Mouse (Mus musculus): ENCODE measurements around the gene Dffb. TPM values are rescaled to one million over a fixed set of nuclear protein-coding genes. Genes with fewer than 3 reads are reported as not detected.

The Dffb gene
- polyA plus RNA-seq, 1 experiment from 2014 or later: 10.0 TPM

DNA sequence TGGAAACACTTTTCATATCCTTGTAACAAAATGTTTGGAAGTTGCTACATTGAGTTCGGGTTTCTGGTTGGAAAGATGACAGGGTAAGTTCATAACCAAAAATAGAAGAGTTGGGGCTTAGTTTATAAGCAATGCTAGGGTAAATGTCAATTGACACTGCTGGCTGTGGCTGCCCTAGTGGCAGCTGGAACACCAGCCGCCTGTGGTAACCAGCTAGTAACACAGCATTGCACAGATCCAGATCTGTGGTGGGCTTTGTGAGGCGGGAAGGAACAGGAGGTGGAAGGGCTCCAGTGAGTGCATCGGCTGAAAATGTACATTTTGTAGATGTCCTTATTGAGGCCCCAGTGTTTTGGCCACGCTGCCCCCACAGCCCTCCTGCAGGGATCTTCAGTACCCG lies 842 bp upstream of the Dffb start:
- Histone ChIP-seq H3K36me3 (replicated peaks; ENCODE audit: control insufficient read depth, insufficient read depth) (peaks cover 31% of the 10 kb centered on the region), H3K4me3 (replicated peaks; ENCODE audit: low read length) (peak overlapping the region; percentile 89), H3K4me2 (replicated peaks) (peak overlapping the region; percentile 92), H3K9ac (peak overlapping the region; percentile 87), H3K27me3 (ENCODE audit: control insufficient read depth, insufficient read depth, low read length) (no peaks in the 10 kb centered on the region), H3K27ac (no peak overlapping the region), H3K9me3 (ENCODE audit: control insufficient read depth, low read length) (no peaks in the 10 kb centered on the region), H3K4me1 (replicated peaks; ENCODE audit: control insufficient read depth, insufficient read depth, low read length) (peaks cover 15% of the 10 kb centered on the region)
- DNase-seq (ENCODE audit: low spot score): no peak
- 37% methylated on average over 6 of the region's 6 CpGs for WGBS
- no peak for ATAC-seq (ENCODE audit: low FRiP score)

DNA sequence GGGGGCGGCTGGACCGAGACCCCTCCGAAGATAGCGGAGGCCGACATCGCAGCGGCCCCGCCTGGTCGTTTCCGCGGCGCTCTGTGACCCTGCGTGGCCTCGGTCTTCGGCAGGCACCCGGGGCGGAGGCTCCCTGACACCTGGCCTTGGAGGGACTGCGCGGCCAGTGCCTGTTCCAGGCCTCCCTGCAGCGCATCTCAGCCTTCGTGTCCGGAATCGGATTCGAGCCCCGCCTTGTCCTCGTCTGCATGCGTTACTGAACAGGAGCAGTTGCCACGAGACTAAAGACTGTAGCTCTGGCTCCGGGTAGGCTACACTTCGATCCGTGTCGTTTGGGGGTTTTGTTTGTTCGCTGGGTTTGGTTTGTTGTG lies 351 bp upstream of the Dffb start:
- peaks cover 32% of the 10 kb centered on the region for H3K36me3 ChIP-seq (replicated peaks; ENCODE audit: control insufficient read depth, insufficient read depth)
- DNase-seq (ENCODE audit: low spot score) (peak; percentile 47), ATAC-seq (ENCODE audit: low FRiP score) (peak; percentile 67)
- H3K4me2 ChIP-seq (replicated peaks): peak overlapping the region; percentile 92
- under 1% methylated on average over 29 of the region's 33 CpGs for WGBS
- H3K4me1 ChIP-seq (replicated peaks; ENCODE audit: control insufficient read depth, insufficient read depth, low read length): peaks cover 15% of the 10 kb centered on the region
- no peaks in the 10 kb centered on the region for H3K9me3 ChIP-seq (ENCODE audit: control insufficient read depth, low read length)
- peak overlapping the region; percentile 87 for H3K9ac ChIP-seq
- peak overlapping the region; percentile 89 for H3K4me3 ChIP-seq (replicated peaks; ENCODE audit: low read length)
- no peaks in the 10 kb centered on the region for H3K27me3 ChIP-seq (ENCODE audit: control insufficient read depth, insufficient read depth, low read length)
- peak overlapping the region; percentile 65; the same call in 1 of the 2 replicates for H3K27ac ChIP-seq

DNA sequence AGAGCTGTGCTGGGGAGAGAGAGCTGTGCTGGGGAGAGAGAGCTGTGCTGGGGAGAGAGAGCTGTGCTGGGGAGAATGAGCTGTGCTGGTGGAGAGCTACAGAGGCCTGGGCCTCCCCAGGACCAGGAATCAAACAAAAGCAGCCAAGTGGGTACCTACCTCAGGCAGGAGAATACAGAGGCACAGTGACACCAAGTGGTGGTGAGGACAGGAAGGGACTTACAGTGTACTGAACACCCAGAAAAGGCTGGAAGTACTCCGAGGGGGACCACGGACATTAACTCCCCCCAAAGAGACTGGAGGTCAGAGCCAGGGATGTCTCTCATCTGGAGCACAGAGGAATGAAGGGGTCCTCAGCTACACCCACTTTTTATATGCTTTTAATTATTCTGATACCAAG lies 6.9 kb downstream of the Dffb start:
- WGBS: 88% methylated on average over 2 of the region's 2 CpGs
- Histone ChIP-seq H3K27ac (no peak overlapping the region), H3K4me2 (replicated peaks) (no peak overlapping the region), H3K9ac (no peak overlapping the region), H3K4me1 (replicated peaks; ENCODE audit: control insufficient read depth, insufficient read depth, low read length) (no peaks in the 10 kb centered on the region), H3K36me3 (replicated peaks; ENCODE audit: control insufficient read depth, insufficient read depth) (peaks cover 78% of the 10 kb centered on the region), H3K9me3 (ENCODE audit: control insufficient read depth, low read length) (no peaks in the 10 kb centered on the region), H3K4me3 (replicated peaks; ENCODE audit: low read length) (no peak overlapping the region), H3K27me3 (ENCODE audit: control insufficient read depth, insufficient read depth, low read length) (no peaks in the 10 kb centered on the region)
- ATAC-seq (ENCODE audit: low FRiP score) (no peak), DNase-seq (ENCODE audit: low spot score) (no peak)

DNA sequence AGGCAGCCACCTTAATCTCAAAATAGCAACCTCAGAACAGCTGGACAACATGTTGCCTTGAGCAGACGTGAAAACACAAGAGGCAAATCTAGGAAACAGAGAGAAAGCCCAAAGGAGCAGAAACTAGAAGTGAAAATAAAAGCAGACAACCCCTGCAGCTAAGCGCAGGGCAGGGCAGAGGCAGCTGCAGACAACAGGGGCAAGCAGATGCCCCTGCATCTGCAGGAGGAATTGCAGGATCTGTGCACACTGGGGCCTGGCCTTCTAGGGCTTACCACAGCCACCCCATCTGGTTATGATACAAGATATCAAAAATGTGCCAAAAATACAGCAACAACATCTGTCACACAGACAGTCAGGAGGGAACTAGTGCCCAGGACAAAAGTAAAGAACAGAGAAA lies 7.4 kb downstream of the Dffb start:
- DNase-seq (ENCODE audit: low spot score) (no peak), ATAC-seq (ENCODE audit: low FRiP score) (no peak)
- H3K4me1 ChIP-seq (replicated peaks; ENCODE audit: control insufficient read depth, insufficient read depth, low read length): no peaks in the 10 kb centered on the region
- no peak overlapping the region for H3K4me2 ChIP-seq (replicated peaks)
- no peaks in the 10 kb centered on the region for H3K27me3 ChIP-seq (ENCODE audit: control insufficient read depth, insufficient read depth, low read length)
- no peaks in the 10 kb centered on the region for H3K9me3 ChIP-seq (ENCODE audit: control insufficient read depth, low read length)
- no peak overlapping the region for H3K4me3 ChIP-seq (replicated peaks; ENCODE audit: low read length)
- WGBS: 87% methylated on average over 2 of the region's 2 CpGs
- H3K27ac ChIP-seq: no peak overlapping the region
- H3K36me3 ChIP-seq (replicated peaks; ENCODE audit: control insufficient read depth, insufficient read depth): peaks cover 83% of the 10 kb centered on the region
- H3K9ac ChIP-seq: no peak overlapping the region

DNA sequence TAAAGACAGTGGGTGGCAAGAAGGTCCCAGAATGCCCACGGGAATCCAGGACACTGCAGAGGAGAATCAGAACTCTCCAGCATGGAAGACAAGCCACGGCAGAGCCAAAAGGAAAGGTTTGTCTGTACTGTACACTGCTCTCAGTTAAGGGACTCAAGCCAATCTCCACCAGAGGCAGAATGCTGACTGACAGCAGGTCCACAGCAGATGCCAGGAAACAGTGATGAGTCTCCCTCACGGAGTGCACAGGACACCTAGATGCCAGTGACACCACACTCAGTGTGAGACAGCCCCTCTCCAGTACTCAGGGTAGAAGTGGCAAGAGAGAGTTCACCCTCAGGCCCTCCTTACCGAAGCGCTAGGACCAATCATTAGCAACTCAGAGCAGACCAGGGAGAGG lies 8.3 kb downstream of the Dffb start:
- H3K9me3 ChIP-seq (ENCODE audit: control insufficient read depth, low read length): no peaks in the 10 kb centered on the region

DNA sequence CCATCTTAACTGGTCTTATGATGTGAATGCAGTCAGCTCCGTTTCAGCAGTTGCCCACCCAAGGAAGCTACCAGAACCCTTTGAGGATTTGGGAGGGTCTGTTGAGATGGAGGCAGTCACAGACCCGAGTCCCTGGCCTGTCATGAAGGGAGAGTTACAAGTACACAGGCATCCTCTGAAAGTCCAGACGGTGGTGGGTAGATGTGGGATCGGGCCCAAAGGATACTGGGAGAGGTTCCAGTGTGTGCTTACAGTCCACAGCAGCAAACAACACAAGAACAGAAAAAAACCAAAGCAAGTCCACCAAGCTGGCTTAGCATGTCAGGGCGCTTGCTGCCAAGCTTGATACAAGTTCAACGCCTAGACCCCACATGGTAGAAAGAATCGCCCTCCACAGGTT lies 12.3 kb downstream of the Dffb start:
- H3K36me3 ChIP-seq (replicated peaks; ENCODE audit: control insufficient read depth, insufficient read depth): peaks cover 77% of the 10 kb centered on the region
- no peak overlapping the region for H3K27ac ChIP-seq
- no peak overlapping the region for H3K9ac ChIP-seq
- H3K4me1 ChIP-seq (replicated peaks; ENCODE audit: control insufficient read depth, insufficient read depth, low read length): peaks cover 12% of the 10 kb centered on the region
- no peak for ATAC-seq (ENCODE audit: low FRiP score)
- no peaks in the 10 kb centered on the region for H3K9me3 ChIP-seq (ENCODE audit: control insufficient read depth, low read length)
- H3K4me3 ChIP-seq (replicated peaks; ENCODE audit: low read length): no peak overlapping the region
- H3K4me2 ChIP-seq (replicated peaks): no peak overlapping the region
- 90% methylated on average over 7 of the region's 7 CpGs for WGBS
- no peak for DNase-seq (ENCODE audit: low spot score)
- no peaks in the 10 kb centered on the region for H3K27me3 ChIP-seq (ENCODE audit: control insufficient read depth, insufficient read depth, low read length)

More for the DNA sequence above, 8.3 kb downstream of the Dffb start:
- no peak overlapping the region for H3K4me3 ChIP-seq (replicated peaks; ENCODE audit: low read length)
- no peaks in the 10 kb centered on the region for H3K27me3 ChIP-seq (ENCODE audit: control insufficient read depth, insufficient read depth, low read length)
- WGBS: 93% methylated on average over 5 of the region's 5 CpGs
- ATAC-seq (ENCODE audit: low FRiP score) (no peak), DNase-seq (ENCODE audit: low spot score) (no peak)
- no peak overlapping the region for H3K4me2 ChIP-seq (replicated peaks)
- peaks cover 89% of the 10 kb centered on the region for H3K36me3 ChIP-seq (replicated peaks; ENCODE audit: control insufficient read depth, insufficient read depth)
- H3K4me1 ChIP-seq (replicated peaks; ENCODE audit: control insufficient read depth, insufficient read depth, low read length): no peaks in the 10 kb centered on the region
- H3K27ac ChIP-seq: no peak overlapping the region
- H3K9ac ChIP-seq: no peak overlapping the region

DNA sequence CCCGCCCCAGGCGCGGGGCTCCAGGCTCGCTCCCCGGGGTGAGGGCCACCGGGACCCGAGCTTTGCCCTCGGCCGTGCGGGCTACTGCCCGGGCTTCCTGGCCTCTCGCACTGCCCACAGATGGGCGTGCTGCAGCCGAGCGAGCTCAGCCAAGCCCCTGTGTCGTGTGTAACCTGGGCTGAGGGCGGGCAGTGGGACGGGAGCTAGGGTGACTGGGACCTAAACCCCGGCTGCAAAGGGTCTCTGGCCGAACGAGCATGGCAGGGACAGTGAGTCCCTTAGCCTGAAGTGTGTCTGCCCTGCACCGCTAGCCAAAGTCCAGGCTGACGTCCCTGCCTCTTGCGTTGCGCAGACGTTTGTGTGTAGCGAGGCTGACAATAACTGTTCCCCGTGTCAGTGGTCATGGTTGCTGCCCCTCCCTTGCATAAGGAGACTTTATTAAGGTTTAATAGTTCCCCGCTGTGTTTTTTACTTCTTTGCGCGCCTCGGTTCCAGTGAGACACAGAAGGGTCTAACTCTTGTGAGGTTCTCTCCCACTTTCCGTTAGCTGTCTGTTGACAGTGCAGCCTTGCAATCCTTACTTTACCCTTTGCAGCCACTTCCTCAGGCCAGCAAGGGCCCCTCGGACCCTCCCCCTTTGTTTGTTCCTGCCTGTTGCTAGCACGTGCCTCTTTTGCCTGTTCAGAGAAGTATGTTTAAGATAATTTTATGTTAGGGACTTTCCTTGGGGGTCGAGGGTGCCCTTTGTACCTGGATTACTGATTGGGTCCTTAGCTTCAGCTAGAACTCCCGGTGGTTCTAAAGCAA lies 17.3 kb downstream of the Dffb start:
- Histone ChIP-seq H3K27ac (peak overlapping the region; percentile 85), H3K4me2 (replicated peaks) (peak overlapping the region; percentile 90), H3K36me3 (replicated peaks; ENCODE audit: control insufficient read depth, insufficient read depth) (peaks cover 31% of the 10 kb centered on the region), H3K27me3 (ENCODE audit: control insufficient read depth, insufficient read depth, low read length) (no peaks in the 10 kb centered on the region), H3K9me3 (ENCODE audit: control insufficient read depth, low read length) (no peaks in the 10 kb centered on the region), H3K4me1 (replicated peaks; ENCODE audit: control insufficient read depth, insufficient read depth, low read length) (peaks cover 16% of the 10 kb centered on the region), H3K9ac (peak overlapping the region; percentile 92), H3K4me3 (replicated peaks; ENCODE audit: low read length) (peak overlapping the region; percentile 83)
- DNase-seq (ENCODE audit: low spot score): peak; percentile 24
- under 1% methylated on average over 36 of the region's 37 CpGs for WGBS
- ATAC-seq (ENCODE audit: low FRiP score): peak; percentile 55

DNA sequence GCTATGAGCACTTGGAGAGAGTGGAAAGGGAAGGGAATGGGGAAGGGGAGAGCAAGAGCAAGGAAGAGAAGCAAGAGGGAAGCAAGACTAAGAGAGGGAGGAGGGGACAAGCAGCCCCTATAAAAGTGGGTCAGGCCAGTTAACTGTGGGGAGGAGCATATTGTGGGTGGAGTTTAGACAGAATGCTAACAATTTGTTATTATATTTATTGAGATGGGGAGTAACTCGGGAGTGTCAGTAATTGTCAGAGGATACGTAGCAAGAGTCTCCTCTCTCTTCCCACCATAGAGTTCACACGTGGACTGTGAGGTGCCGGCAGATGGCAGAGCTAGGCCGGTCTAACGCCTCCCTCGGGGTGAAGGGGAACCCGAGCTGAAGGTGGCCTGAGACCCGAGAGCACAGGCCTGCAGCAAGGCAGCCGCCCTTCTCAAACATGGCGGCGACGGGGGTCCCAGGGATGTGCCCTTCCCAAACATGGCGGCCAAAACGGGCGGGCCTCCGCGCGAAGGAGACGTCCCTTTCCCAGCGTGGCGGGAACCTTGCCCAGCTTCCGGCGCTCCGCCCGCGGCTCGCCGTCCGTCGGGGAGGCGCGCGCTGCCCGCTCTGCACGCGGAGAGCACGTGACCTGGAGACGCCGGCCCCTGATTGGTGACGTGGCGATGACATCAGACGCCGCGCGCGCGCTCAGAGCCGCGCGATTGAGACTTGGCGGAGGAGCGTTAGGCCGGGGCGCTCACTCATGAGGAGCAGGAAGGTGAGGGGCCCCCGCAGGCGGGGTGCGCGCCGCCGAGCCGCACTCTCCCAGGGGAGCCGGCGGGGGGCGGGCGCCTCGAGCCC lies 18.1 kb downstream of the Dffb start, which contains the start of gene A430005L14Rik:
A430005L14Rik (plus strand) TSS at position 669 of the 837 bp plus-strand sequence.
- H3K9me3 ChIP-seq (ENCODE audit: control insufficient read depth, low read length): no peaks in the 10 kb centered on the region
- 2% methylated on average over 65 of the region's 67 CpGs for WGBS
- H3K9ac ChIP-seq: peak within 1 kb of the TSS; percentile 92
- peaks cover 16% of the 10 kb centered on the region for H3K4me1 ChIP-seq (replicated peaks; ENCODE audit: control insufficient read depth, insufficient read depth, low read length)
- DNase-seq (ENCODE audit: low spot score): peak; percentile 98
- peaks cover 23% of the 10 kb centered on the region for H3K36me3 ChIP-seq (replicated peaks; ENCODE audit: control insufficient read depth, insufficient read depth)
- H3K4me2 ChIP-seq (replicated peaks): peak within 1 kb of the TSS; percentile 90
- peak within 1 kb of the TSS; percentile 91 for H3K27ac ChIP-seq
- no peaks in the 10 kb centered on the region for H3K27me3 ChIP-seq (ENCODE audit: control insufficient read depth, insufficient read depth, low read length)
- peak within 1 kb of the TSS; percentile 83 for H3K4me3 ChIP-seq (replicated peaks; ENCODE audit: low read length)
- peak; percentile 94 for ATAC-seq (ENCODE audit: low FRiP score)

DNA sequence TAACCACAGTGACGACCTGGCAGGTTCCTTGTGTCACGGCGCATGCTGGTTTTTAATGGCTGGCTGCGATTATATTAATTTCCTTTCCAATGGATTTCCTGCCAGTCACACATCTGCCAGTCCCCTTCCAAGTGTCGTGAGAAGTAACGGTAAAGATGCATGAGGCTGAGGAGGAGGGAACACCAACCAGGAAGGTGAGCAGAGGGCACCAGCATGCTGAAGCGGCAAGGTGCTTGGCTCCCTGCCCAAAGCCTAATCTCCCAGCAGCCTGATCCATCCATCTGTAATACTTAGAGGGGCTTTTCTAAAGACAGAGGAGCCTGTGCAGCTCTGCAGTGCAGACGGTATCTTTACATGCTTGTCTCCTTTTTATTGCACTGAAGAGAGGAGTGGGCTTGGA lies 19.3 kb downstream of the Dffb start:
- H3K27me3 ChIP-seq (ENCODE audit: control insufficient read depth, insufficient read depth, low read length): no peaks in the 10 kb centered on the region
- no peak overlapping the region for H3K4me2 ChIP-seq (replicated peaks)
- peak overlapping the region; percentile 29; the same call in 1 of the 2 replicates for H3K27ac ChIP-seq
- 70% methylated on average over 8 of the region's 8 CpGs for WGBS
- H3K36me3 ChIP-seq (replicated peaks; ENCODE audit: control insufficient read depth, insufficient read depth): peaks cover 11% of the 10 kb centered on the region
- ATAC-seq (ENCODE audit: low FRiP score) (no peak), DNase-seq (ENCODE audit: low spot score) (no peak)
- no peaks in the 10 kb centered on the region for H3K9me3 ChIP-seq (ENCODE audit: control insufficient read depth, low read length)
- no peak overlapping the region for H3K4me3 ChIP-seq (replicated peaks; ENCODE audit: low read length)
- H3K9ac ChIP-seq: no peak overlapping the region
- H3K4me1 ChIP-seq (replicated peaks; ENCODE audit: control insufficient read depth, insufficient read depth, low read length): peaks cover 16% of the 10 kb centered on the region
